Mouse (Mus musculus): Measurements from ENCODE around the gene Fto.

The Fto gene

GRCm38 (mm10) chr8:91324271-91324670 is 10.9 kb downstream of the Fto start:
- DNase-seq (ENCODE audit: low spot score) = no peak

- no peak for DNase-seq (ENCODE audit: low spot score)
These were observed 11.6 kb downstream of the Fto start for GRCm38 (mm10) chr8:91324916-91325315.

- no peak for DNase-seq (ENCODE audit: low spot score)
These were observed 12.7 kb downstream of the Fto start for GRCm38 (mm10) chr8:91326018-91326417.

GRCm38 (mm10) chr8:91326946-91327345 is 13.6 kb downstream of the Fto start:
- DNase-seq (ENCODE audit: low spot score) = no peak

- no peak for DNase-seq (ENCODE audit: low spot score)
These were observed 14.3 kb downstream of the Fto start for GRCm38 (mm10) chr8:91327471-91328205.

- DNase-seq (ENCODE audit: low spot score) = no peak
These were observed 15.7 kb downstream of the Fto start for GRCm38 (mm10) chr8:91329056-91329455.

GRCm38 (mm10) chr8:91329461-91329850 is 16.1 kb downstream of the Fto start:
- DNase-seq (ENCODE audit: low spot score) = no peak

GRCm38 (mm10) chr8:91338389-91339154 is 25.2 kb downstream of the Fto start:
- DNase-seq (ENCODE audit: low spot score) = no peak

GRCm38 (mm10) chr8:91339651-91340050 is 26.3 kb downstream of the Fto start:
- DNase-seq (ENCODE audit: low spot score) = no peak

GRCm38 (mm10) chr8:91340746-91341145 is 27.4 kb downstream of the Fto start:
- no peak for DNase-seq (ENCODE audit: low spot score)

- DNase-seq (ENCODE audit: low spot score) = no peak
These were observed 28.9 kb downstream of the Fto start for GRCm38 (mm10) chr8:91342196-91342595.

GRCm38 (mm10) chr8:91342798-91343197 is 29.5 kb downstream of the Fto start:
- no peak for DNase-seq (ENCODE audit: low spot score)

GRCm38 (mm10) chr8:91344659-91345058 is 31.3 kb downstream of the Fto start:
- no peak for DNase-seq (ENCODE audit: low spot score)

GRCm38 (mm10) chr8:91347146-91347545 is 33.8 kb downstream of the Fto start:
- no peak for DNase-seq (ENCODE audit: low spot score)

GRCm38 (mm10) chr8:91347595-91347994 is 34.3 kb downstream of the Fto start:
- no peak for DNase-seq (ENCODE audit: low spot score)

GRCm38 (mm10) chr8:91349816-91350215 is 36.5 kb downstream of the Fto start:
- no peak for DNase-seq (ENCODE audit: low spot score)

- DNase-seq (ENCODE audit: low spot score) = no peak
These were observed 37.3 kb downstream of the Fto start for GRCm38 (mm10) chr8:91350628-91351027.

- no peak for DNase-seq (ENCODE audit: low spot score)
These were observed 39.3 kb downstream of the Fto start for GRCm38 (mm10) chr8:91352598-91352997.

- DNase-seq (ENCODE audit: low spot score) = no peak
These were observed 39.7 kb downstream of the Fto start for GRCm38 (mm10) chr8:91353062-91353461.

GRCm38 (mm10) chr8:91353907-91354306 is 40.6 kb downstream of the Fto start:
- no peak for DNase-seq (ENCODE audit: low spot score)

- DNase-seq (ENCODE audit: low spot score) = no peak
These were observed 42.1 kb downstream of the Fto start for GRCm38 (mm10) chr8:91355301-91355905.

- no peak for DNase-seq (ENCODE audit: low spot score)
These were observed 42.8 kb downstream of the Fto start for GRCm38 (mm10) chr8:91355956-91356699.

All from urinary bladder, postnatal 10 days (tissue).